Mouse (Mus musculus): ENCODE measurements around the gene Cldn19. TPM values are rescaled to one million over a fixed set of nuclear protein-coding genes. Genes with fewer than 3 reads are reported as not detected.
A peak's percentile ranks its signal among the peaks of the same experiment; 100 is the strongest.

Cldn19 gene
- polyA plus RNA-seq, 1 experiment from 2014 or later = 0.63 TPM

DNA sequence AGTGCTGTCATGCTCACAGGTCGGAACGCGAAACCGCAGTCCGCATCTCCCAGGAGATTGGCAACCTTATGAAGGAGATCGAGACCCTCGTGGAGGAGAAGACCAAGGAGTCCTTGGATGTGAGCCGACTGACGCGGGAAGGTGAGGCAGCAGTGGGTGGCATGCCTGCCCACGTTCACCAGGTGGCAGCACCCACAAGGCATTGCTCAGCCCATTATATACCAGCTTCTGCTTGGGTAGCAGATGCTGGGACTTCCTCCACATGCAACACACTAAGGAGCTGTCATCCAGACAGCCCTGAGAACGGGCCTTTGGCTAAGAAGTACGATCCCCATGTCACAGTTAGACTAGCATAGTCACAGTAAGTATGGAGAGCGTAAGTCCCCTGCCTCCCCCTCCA lies 13.6 kb upstream of the Cldn19 start:
- Histone ChIP-seq H3K9me3 (replicated peaks) (no peaks in the 10 kb centered on the region), H3K36me3 (peaks cover 55% of the 10 kb centered on the region)
- 89% methylated on average over 14 of the region's 14 CpGs for WGBS

DNA sequence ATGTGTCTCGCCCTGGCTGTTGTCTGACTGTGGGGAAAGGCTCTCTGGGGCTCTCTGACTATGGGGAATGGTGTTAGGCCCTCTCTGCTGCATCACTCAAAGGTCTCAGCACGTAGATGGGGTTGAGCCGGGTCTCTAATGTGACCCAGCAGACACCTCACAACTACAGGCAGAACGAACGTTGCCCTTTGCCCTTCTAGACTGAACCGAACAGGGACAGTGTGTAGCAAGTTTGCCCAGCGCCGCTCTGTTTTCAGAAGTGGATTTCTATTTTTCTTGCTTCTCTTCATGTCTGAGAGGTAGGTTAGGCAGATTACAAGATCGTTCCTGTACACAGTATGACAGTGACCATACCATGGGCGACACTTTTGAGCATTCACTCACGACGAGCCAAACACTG lies 12.6 kb upstream of the Cldn19 start:
- no peak for ATAC-seq (ENCODE audit: low FRiP score)
- 93% methylated on average over 12 of the region's 12 CpGs for WGBS
- H3K36me3 ChIP-seq = peaks cover 52% of the 10 kb centered on the region
- H3K4me2 ChIP-seq (replicated peaks) = no peak overlapping the region
- H3K27me3 ChIP-seq = no peaks in the 10 kb centered on the region
- no peak overlapping the region for H3K27ac ChIP-seq
- peaks cover 9% of the 10 kb centered on the region; the same call in 1 of the 2 replicates for H3K4me1 ChIP-seq
- H3K4me3 ChIP-seq = no peak overlapping the region
- H3K9ac ChIP-seq = no peak overlapping the region
- no peaks in the 10 kb centered on the region for H3K9me3 ChIP-seq (replicated peaks)

More for the DNA sequence above, 13.6 kb upstream of the Cldn19 start:
- Histone ChIP-seq H3K4me3 (no peak overlapping the region), H3K27me3 (no peaks in the 10 kb centered on the region), H3K4me2 (replicated peaks) (no peak overlapping the region), H3K9ac (no peak overlapping the region), H3K27ac (no peak overlapping the region), H3K4me1 (peaks cover 3% of the 10 kb centered on the region; the same call in 1 of the 2 replicates)
- ATAC-seq (ENCODE audit: low FRiP score) = no peak

DNA sequence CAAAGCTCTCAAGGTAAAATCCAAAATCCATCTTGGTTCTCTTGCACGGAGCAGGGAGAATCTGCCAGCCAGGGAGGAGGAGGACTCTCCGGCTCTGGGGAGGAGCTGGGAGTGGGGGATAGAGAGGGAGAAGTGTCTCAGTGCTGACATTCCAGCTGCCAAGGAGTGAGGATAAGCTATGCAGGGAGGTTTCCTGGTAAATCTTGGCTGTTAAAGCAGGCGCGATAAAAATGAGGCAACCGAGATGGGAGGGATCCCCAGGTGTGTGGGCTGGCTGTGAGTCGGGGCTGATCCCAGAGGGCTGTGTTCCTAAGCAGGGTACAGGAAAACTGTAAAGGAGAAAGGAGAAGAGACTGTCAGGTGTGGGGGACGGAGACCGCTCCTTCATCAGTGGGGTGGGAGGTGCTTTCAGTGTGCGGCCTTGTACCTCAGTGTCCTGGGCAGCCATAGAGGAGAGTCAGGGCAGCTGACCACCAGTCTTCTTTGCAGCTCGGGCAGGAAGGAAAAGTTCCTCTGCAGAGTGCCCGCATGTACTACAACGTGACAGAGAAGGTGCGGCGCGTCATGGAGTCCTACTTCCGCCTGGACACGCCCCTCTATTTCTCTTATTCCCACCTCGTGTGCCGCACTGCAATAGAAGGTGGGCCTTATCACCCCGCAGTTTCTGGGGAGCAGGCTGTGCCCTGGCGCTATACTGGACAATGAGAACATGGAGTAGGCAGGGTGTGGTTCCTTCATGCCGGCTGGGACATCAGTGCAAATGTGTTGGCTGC lies 10.6 kb upstream of the Cldn19 start:
- no peak overlapping the region for H3K9ac ChIP-seq
- no peaks in the 10 kb centered on the region for H3K9me3 ChIP-seq (replicated peaks)
- no peak overlapping the region for H3K27ac ChIP-seq
- no peak overlapping the region for H3K4me2 ChIP-seq (replicated peaks)
- H3K36me3 ChIP-seq = peaks cover 57% of the 10 kb centered on the region
- no peak for ATAC-seq (ENCODE audit: low FRiP score)
- 83% methylated on average over 22 of the region's 22 CpGs for WGBS
- H3K4me3 ChIP-seq = no peak overlapping the region
- H3K4me1 ChIP-seq = peaks cover 11% of the 10 kb centered on the region
- no peaks in the 10 kb centered on the region for H3K27me3 ChIP-seq

DNA sequence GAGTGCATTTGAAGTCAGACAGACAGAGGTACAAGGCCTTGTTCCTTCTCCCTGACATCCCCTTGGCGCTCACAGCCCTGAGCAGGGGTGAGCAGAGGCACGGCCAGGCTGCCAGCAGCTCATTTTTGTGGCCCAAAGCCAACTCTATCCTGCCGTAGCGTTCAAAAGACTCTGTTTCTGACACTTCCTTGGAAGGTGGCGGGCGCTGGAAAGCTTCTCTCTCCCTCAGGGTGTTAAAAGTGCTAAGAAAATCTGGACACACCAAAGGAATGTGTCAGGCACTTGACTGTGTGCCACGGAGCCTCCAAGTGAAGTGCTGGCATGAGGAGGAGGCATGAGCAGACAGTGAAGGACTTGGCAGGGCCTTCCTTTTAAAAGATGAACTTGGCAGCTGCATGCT lies 9.7 kb upstream of the Cldn19 start:
- H3K27me3 ChIP-seq = no peaks in the 10 kb centered on the region
- H3K4me3 ChIP-seq = no peak overlapping the region
- H3K9me3 ChIP-seq (replicated peaks) = no peaks in the 10 kb centered on the region
- H3K36me3 ChIP-seq = peaks cover 53% of the 10 kb centered on the region
- WGBS = 80% methylated on average over 7 of the region's 7 CpGs
- no peak overlapping the region for H3K9ac ChIP-seq
- no peak for ATAC-seq (ENCODE audit: low FRiP score)
- H3K4me1 ChIP-seq = peaks cover 11% of the 10 kb centered on the region
- no peak overlapping the region for H3K4me2 ChIP-seq (replicated peaks)
- no peak overlapping the region for H3K27ac ChIP-seq

DNA sequence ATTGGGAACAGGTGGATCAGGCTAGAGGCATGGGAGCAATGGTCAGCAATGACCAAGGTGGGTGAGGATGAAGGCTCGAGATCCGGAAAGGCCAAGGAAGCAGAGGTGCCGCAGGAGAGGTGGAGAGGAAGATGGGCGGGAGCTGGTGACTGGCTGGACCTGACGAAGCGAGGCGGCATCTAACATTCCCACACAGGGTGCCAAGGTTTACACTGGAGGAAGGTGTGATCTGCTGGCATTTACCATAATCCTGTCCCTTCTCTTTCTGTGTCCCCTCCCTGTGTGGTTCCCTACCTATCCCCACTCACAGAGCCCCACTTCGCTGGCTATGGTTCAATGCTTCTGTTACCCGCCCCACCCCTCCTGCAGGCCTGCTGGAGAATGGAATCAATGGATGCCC lies 9.3 kb upstream of the Cldn19 start:
- Histone ChIP-seq H3K36me3 (peaks cover 52% of the 10 kb centered on the region), H3K9me3 (replicated peaks) (no peaks in the 10 kb centered on the region), H3K27ac (no peak overlapping the region), H3K4me2 (replicated peaks) (no peak overlapping the region), H3K4me3 (no peak overlapping the region), H3K9ac (no peak overlapping the region), H3K27me3 (no peaks in the 10 kb centered on the region), H3K4me1 (peaks cover 11% of the 10 kb centered on the region)
- WGBS = 81% methylated on average over 9 of the region's 9 CpGs
- no peak for ATAC-seq (ENCODE audit: low FRiP score)

DNA sequence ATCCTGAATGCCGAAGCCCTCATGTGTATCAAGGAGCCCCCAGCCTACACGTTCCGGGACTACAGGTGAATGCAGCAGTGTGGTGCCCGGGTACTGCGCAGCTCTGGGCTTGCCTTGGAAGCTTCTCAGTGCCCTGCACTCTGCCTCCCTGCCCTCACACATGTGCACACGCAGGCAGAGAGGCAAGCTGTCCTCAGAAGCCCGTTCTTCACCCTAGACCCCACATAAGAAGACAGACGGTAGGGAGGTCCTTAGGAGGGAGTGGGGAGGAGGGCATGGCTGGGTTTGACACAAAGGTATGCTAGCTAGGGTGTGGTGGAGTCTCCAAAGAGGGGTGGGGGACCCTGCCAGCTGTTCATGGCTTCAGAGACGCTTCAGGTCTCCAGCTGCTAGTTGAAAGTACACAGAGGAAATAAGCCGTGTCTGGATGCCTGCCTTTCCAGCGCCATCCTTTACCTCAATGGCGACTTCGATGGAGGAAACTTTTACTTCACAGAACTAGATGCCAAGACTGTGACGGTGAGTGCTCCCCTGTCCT lies 8.5 kb upstream of the Cldn19 start:
- no peak overlapping the region for H3K4me3 ChIP-seq
- no peaks in the 10 kb centered on the region for H3K27me3 ChIP-seq
- ATAC-seq (ENCODE audit: low FRiP score) = no peak
- H3K9ac ChIP-seq = no peak overlapping the region; the same call in 1 of the 2 replicates
- no peak overlapping the region for H3K4me2 ChIP-seq (replicated peaks)
- H3K4me1 ChIP-seq = peaks cover 11% of the 10 kb centered on the region
- WGBS = 80% methylated on average over 14 of the region's 14 CpGs
- H3K36me3 ChIP-seq = peaks cover 44% of the 10 kb centered on the region
- no peaks in the 10 kb centered on the region for H3K9me3 ChIP-seq (replicated peaks)
- H3K27ac ChIP-seq = no peak overlapping the region

DNA sequence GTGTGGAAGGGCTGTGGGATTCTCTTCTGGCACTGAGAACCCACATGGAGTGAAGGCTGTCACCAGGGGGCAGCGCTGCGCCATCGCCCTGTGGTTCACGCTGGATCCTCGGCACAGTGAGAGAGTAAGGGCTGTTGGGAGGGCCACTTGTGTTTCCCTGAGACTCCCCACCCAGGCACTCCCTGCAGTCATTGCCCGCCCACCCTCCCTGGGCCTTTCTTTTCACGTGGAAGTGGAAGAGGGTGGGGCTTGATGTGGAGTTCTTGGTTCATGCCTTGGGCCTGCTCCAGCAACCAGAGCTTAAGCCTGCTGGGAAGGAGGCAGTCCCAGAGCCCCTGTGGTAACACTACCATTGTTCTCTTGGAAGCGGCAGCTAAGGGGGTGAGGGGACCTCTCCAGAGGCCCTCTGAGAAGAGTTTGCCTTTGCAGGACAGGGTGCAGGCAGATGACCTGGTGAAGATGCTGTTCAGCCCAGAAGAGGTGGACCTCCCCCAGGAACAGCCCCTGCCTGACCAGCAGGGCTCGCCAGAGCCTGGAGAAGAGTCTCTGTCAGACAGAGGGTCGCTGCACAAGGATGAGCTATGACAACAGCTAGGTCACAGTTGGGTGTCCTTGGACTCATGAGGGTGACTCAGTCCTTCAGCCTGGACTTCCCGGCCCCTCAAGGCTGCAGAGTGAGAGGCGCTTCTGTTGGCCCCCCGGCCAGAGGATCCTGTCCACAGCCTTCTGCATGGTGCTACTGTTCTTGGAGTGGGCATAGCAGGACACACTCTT lies 7.6 kb upstream of the Cldn19 start:
- Histone ChIP-seq H3K27ac (no peak overlapping the region), H3K9me3 (replicated peaks) (no peaks in the 10 kb centered on the region), H3K4me1 (peaks cover 11% of the 10 kb centered on the region), H3K4me3 (no peak overlapping the region), H3K4me2 (replicated peaks) (no peak overlapping the region), H3K9ac (0 out of 2 replicates have a peak overlapping the region, but pooled peaks have one; percentile 8), H3K36me3 (peaks cover 35% of the 10 kb centered on the region), H3K27me3 (no peaks in the 10 kb centered on the region)
- 28% methylated on average over 13 of the region's 13 CpGs for WGBS
- ATAC-seq (ENCODE audit: low FRiP score) = peak; percentile 65

DNA sequence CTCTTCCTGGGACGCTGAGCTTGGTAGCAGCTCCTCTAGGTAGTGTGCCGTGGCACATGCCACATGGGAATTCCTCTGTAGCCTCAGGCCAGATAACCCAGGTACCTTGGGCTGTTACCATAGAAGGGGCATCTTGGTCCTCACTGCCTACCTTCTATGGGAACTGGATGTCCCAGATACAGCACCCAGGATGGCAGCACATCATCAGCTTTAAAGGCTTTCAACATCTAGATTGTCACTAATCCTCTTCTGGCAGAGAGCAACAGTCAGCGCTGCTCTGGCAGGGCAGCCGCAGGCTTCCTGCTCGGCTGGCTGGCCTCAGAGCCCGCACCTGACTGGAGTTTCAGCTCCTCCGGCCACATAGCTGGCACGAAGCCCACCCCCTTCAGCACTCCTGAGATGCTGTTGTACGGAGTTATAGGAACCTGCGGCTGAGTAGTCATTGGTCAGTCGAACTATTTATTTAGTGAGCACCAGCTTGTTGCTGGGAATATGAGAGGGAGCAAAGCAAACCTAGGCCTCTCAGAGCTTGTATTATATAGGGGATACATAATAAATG lies 6.7 kb upstream of the Cldn19 start:
- Histone ChIP-seq H3K4me3 (no peak overlapping the region), H3K36me3 (peaks cover 31% of the 10 kb centered on the region), H3K9ac (no peak overlapping the region), H3K9me3 (replicated peaks) (no peaks in the 10 kb centered on the region), H3K27me3 (no peaks in the 10 kb centered on the region), H3K4me2 (replicated peaks) (no peak overlapping the region), H3K4me1 (peaks cover 11% of the 10 kb centered on the region), H3K27ac (no peak overlapping the region)
- WGBS = 87% methylated on average over 11 of the region's 11 CpGs
- no peak for ATAC-seq (ENCODE audit: low FRiP score)

DNA sequence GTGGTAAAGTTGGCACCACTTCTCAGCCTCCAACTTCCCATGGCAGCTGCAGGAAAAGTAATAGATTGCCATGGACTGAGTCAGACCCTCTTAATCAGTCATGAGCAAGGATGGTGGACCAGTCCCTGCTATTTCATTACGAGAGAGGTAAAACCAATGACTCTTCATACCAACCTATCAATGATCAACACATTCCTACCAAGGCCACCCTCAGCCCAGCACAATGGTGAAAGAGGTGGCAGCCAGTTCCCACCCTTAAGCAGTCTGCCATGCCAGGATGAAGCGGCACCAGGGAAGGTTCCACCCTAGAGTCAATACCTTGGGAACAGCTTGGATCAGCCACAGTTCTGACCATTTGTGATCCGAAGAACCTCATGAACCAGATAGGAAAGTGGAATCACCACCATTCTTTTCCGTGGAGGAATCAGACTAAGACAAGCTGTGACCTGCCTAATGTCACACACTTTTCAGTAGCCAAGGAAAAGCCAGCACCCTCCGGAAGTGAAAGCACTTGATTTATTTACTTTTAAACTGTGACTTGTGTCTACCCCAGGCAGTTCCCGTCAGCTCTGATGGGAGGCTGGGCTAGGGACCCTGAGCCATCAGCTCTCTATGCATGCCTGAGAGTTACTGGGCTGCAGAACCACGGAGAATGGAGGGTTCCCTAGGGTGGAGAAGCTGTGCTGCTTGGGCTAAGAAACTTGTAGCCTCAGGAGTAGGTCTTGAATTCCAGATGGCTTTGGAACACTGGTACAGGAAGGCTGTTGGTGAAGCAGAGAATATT lies 3.0 kb upstream of the Cldn19 start:
- Histone ChIP-seq H3K4me2 (replicated peaks) (no peak overlapping the region), H3K9me3 (replicated peaks) (no peaks in the 10 kb centered on the region)
- WGBS = 76% methylated on average over 7 of the region's 7 CpGs

DNA sequence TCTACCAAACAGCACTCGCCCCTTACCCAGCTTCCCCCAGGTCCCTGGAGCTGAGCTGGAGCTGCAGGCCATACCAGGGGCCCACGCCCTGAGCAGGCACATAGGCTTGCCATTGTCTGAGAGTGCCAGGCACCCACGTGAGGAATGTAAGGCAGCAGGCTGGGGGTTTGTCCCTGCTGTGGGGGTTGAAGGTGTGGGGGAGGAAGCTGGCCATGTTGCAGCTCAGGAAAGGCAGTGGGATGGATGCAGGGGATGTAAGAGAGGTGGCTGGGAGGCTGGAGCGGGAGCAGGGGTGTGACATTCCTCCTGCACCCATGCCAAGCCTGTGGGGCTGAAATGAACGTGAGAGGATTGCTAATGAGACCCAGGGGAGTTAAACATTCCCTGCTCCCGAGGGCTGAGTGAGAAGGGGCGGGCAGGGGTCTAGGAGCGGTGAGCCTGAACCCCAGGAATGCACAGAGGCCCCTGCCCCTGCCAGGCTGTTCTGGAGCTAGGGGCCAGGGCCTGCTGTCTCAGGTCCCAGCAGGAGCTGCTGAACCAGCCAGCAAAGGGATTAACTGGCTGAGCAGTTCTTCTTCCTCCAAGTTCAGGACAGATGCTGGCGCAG lies 1.1 kb upstream of the Cldn19 start:
- H3K4me1 ChIP-seq = peaks cover 10% of the 10 kb centered on the region
- no peak overlapping the region for H3K4me3 ChIP-seq
- peak overlapping the region; percentile 60 for H3K27ac ChIP-seq
- no peaks in the 10 kb centered on the region for H3K9me3 ChIP-seq (replicated peaks)
- no peak overlapping the region for H3K4me2 ChIP-seq (replicated peaks)
- no peaks in the 10 kb centered on the region for H3K36me3 ChIP-seq
- 36% methylated on average over 9 of the region's 9 CpGs for WGBS
- H3K9ac ChIP-seq = peak overlapping the region; percentile 39; the same call in 1 of the 2 replicates
- ATAC-seq (ENCODE audit: low FRiP score) = peak; percentile 65
- no peaks in the 10 kb centered on the region for H3K27me3 ChIP-seq

More for the DNA sequence above, 3.0 kb upstream of the Cldn19 start:
- Histone ChIP-seq H3K4me3 (no peak overlapping the region), H3K9ac (no peak overlapping the region), H3K27me3 (no peaks in the 10 kb centered on the region), H3K36me3 (peaks cover 5% of the 10 kb centered on the region; the same call in 1 of the 2 replicates), H3K27ac (no peak overlapping the region), H3K4me1 (peaks cover 19% of the 10 kb centered on the region)
- no peak for ATAC-seq (ENCODE audit: low FRiP score)

DNA sequence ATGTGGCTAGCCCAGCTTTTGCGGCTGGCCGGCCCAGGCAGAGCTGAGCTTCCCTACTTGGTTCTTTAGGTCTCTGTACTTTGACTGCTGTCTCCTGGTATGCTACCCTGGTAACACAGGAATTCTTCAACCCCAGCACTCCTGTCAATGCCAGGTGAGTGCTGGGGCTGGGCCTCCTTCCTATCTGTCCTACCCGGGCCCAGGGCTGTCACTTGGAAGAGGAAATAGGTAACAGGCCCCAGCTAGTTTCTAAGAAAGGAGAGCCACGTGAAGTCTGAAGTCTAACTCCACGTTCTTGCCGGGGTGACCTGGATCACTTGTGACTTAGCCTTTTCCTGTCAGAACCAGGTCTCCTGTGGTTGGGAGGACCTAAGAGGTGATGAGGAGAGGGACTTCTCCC lies 1.9 kb downstream of the Cldn19 start:
- Histone ChIP-seq H3K27me3 (no peaks in the 10 kb centered on the region), H3K4me3 (no peak overlapping the region), H3K4me1 (peaks cover 10% of the 10 kb centered on the region), H3K9ac (no peak overlapping the region), H3K4me2 (replicated peaks) (no peak overlapping the region), H3K27ac (no peak overlapping the region), H3K9me3 (replicated peaks) (no peaks in the 10 kb centered on the region), H3K36me3 (no peaks in the 10 kb centered on the region)
- no peak for ATAC-seq (ENCODE audit: low FRiP score)
- WGBS = 77% methylated on average over 6 of the region's 6 CpGs
